Mouse (Mus musculus): ENCODE results near the gene Plekhg3. TPM values are rescaled to one million over a fixed set of nuclear protein-coding genes. Genes with fewer than 3 reads are reported as not detected.

The Plekhg3 gene
- polyA plus RNA-seq, 1 experiment from 2014 or later = 2.1 TPM

DNA sequence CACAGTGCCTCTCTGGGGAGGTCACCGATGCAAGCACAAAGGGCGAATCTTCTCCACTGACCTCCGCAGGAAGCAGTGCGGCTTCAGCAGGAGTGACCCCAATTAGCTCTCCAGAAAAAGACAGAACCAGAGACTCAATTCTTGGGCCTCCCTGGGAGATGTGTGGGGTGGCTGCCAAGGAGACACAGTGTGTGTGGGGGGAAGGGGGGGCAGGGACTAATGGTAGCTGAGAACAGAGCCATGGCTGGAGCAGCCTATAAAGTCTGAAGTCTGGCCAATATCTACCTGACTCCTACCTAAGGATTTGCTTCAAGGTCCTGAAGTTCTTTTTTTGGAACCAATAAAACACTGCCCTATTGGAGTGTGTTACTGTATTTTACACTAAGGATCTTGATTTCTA is 73.9 kb downstream of the Plekhg3 start:
- Histone ChIP-seq H3K27ac (replicated peaks; ENCODE audit: low read depth, low read length) (no peak overlapping the region), H3K4me2 (ENCODE audit: low read depth, low read length) (no peak overlapping the region), H3K9ac (replicated peaks; ENCODE audit: low read length) (no peak overlapping the region), H3K27me3 (ENCODE audit: control insufficient read depth, insufficient read depth, low read length) (no peaks in the 10 kb centered on the region), H3K36me3 (replicated peaks; ENCODE audit: control insufficient read depth, insufficient read depth, low read depth, low read length) (no peaks in the 10 kb centered on the region), H3K4me1 (ENCODE audit: control insufficient read depth, insufficient read depth, low read length) (no peaks in the 10 kb centered on the region), H3K9me3 (replicated peaks; ENCODE audit: control insufficient read depth, low read length) (no peaks in the 10 kb centered on the region), H3K4me3 (ENCODE audit: low read depth, low read length) (no peak overlapping the region)
- ATAC-seq (replicated peaks; ENCODE audit: insufficient number of reproducible peaks, low FRiP score, low TSS enrichment, low read depth) (no peak), DNase-seq (ENCODE audit: low spot score) (no peak)
- 46% methylated on average over 4 of the region's 4 CpGs for WGBS

- Histone ChIP-seq H3K36me3 (replicated peaks; ENCODE audit: control insufficient read depth, insufficient read depth, low read depth, low read length) (no peaks in the 10 kb centered on the region), H3K9ac (replicated peaks; ENCODE audit: low read length) (no peak overlapping the region), H3K4me1 (ENCODE audit: control insufficient read depth, insufficient read depth, low read length) (no peaks in the 10 kb centered on the region), H3K4me3 (ENCODE audit: low read depth, low read length) (no peak overlapping the region), H3K9me3 (replicated peaks; ENCODE audit: control insufficient read depth, low read length) (no peaks in the 10 kb centered on the region), H3K27me3 (ENCODE audit: control insufficient read depth, insufficient read depth, low read length) (no peaks in the 10 kb centered on the region), H3K4me2 (ENCODE audit: low read depth, low read length) (no peak overlapping the region), H3K27ac (replicated peaks; ENCODE audit: low read depth, low read length) (no peak overlapping the region)
- 62% methylated on average over 3 of the region's 3 CpGs for WGBS
- no peak for ATAC-seq (replicated peaks; ENCODE audit: insufficient number of reproducible peaks, low FRiP score, low TSS enrichment, low read depth)
- no peak for DNase-seq (ENCODE audit: low spot score)
Observed at GRCm38 (mm10) chr12:76605837-76606236, 75.1 kb downstream of the Plekhg3 start.

- Histone ChIP-seq H3K36me3 (replicated peaks; ENCODE audit: control insufficient read depth, insufficient read depth, low read depth, low read length) (no peaks in the 10 kb centered on the region), H3K27ac (replicated peaks; ENCODE audit: low read depth, low read length) (no peak overlapping the region), H3K4me3 (ENCODE audit: low read depth, low read length) (no peak overlapping the region), H3K4me2 (ENCODE audit: low read depth, low read length) (no peak overlapping the region), H3K27me3 (ENCODE audit: control insufficient read depth, insufficient read depth, low read length) (no peaks in the 10 kb centered on the region), H3K9me3 (replicated peaks; ENCODE audit: control insufficient read depth, low read length) (no peaks in the 10 kb centered on the region), H3K4me1 (ENCODE audit: control insufficient read depth, insufficient read depth, low read length) (no peaks in the 10 kb centered on the region), H3K9ac (replicated peaks; ENCODE audit: low read length) (no peak overlapping the region)
- DNase-seq (ENCODE audit: low spot score) (no peak), ATAC-seq (replicated peaks; ENCODE audit: insufficient number of reproducible peaks, low FRiP score, low TSS enrichment, low read depth) (no peak)
- 92% methylated on average over 11 of the region's 11 CpGs for WGBS
Observed at GRCm38 (mm10) chr12:76608241-76608640, 77.5 kb downstream of the Plekhg3 start.

DNA sequence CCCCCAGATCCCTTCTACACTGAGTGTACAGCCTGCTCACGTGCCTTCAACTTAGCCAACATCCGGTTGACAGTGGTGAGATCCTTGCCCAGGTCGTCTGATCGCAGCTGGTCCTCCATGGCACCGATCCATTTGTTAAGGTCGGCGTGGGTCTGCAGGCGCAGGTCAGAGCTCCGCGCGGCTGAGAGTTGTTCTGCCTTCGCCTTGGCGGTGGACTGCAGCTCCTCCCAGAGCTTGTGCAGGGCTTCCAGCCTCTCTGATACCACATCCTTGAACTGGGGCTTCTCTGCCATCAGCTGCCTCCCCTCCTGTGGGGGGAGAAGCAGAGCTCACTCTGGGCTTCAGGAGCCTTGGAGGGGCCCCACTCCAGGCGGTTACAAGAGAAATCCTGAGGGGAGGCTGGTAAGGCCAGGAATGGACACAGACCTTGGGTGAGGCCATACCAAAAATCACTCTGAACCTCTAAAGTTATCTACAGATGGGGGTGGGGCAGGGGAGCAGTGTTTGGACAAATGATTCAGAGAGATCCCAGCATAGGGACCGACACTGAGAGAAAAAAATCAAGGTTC is 78.4 kb downstream of the Plekhg3 start:
- 73% methylated on average over 15 of the region's 15 CpGs for WGBS
- ATAC-seq (replicated peaks; ENCODE audit: insufficient number of reproducible peaks, low FRiP score, low TSS enrichment, low read depth) (no peak), DNase-seq (ENCODE audit: low spot score) (no peak)
- H3K4me2 ChIP-seq (ENCODE audit: low read depth, low read length) = no peak overlapping the region
- no peaks in the 10 kb centered on the region for H3K4me1 ChIP-seq (ENCODE audit: control insufficient read depth, insufficient read depth, low read length)
- no peak overlapping the region for H3K9ac ChIP-seq (replicated peaks; ENCODE audit: low read length)
- H3K4me3 ChIP-seq (ENCODE audit: low read depth, low read length) = no peak overlapping the region
- H3K9me3 ChIP-seq (replicated peaks; ENCODE audit: control insufficient read depth, low read length) = no peaks in the 10 kb centered on the region
- H3K27ac ChIP-seq (replicated peaks; ENCODE audit: low read depth, low read length) = no peak overlapping the region
- H3K27me3 ChIP-seq (ENCODE audit: control insufficient read depth, insufficient read depth, low read length) = no peaks in the 10 kb centered on the region
- H3K36me3 ChIP-seq (replicated peaks; ENCODE audit: control insufficient read depth, insufficient read depth, low read depth, low read length) = no peaks in the 10 kb centered on the region

DNA sequence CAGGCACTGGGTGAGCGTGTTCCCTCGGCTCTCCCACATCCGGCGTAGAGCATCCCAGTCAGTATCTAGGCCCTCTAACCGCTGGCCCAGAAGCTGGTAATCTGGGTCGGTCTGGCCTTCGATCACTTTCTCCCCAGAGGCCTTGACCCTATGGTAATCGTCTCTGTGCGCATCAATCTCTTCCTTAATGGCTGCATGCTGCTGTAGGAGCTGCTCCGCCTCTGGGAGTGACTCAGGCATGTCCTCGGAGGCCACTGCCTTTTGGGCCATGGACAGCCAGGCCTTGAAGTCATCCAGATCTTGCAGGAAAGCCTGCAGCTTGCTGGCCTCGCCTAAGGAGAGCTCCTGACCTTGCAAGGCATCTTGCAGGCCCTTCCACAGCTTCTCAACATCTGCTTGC is 81.9 kb downstream of the Plekhg3 start:
- Histone ChIP-seq H3K9ac (replicated peaks; ENCODE audit: low read length) (no peak overlapping the region), H3K9me3 (replicated peaks; ENCODE audit: control insufficient read depth, low read length) (no peaks in the 10 kb centered on the region), H3K4me3 (ENCODE audit: low read depth, low read length) (no peak overlapping the region), H3K36me3 (replicated peaks; ENCODE audit: control insufficient read depth, insufficient read depth, low read depth, low read length) (no peaks in the 10 kb centered on the region), H3K27ac (replicated peaks; ENCODE audit: low read depth, low read length) (no peak overlapping the region), H3K27me3 (ENCODE audit: control insufficient read depth, insufficient read depth, low read length) (no peaks in the 10 kb centered on the region), H3K4me1 (ENCODE audit: control insufficient read depth, insufficient read depth, low read length) (no peaks in the 10 kb centered on the region), H3K4me2 (ENCODE audit: low read depth, low read length) (no peak overlapping the region)
- no peak for DNase-seq (ENCODE audit: low spot score)
- no peak for ATAC-seq (replicated peaks; ENCODE audit: insufficient number of reproducible peaks, low FRiP score, low TSS enrichment, low read depth)
- WGBS = 88% methylated on average over 12 of the region's 12 CpGs

GRCm38 (mm10) chr12:76614868-76615579 is 84.3 kb downstream of the Plekhg3 start:
- WGBS = 67% methylated on average over 12 of the region's 12 CpGs
- Histone ChIP-seq H3K27me3 (ENCODE audit: control insufficient read depth, insufficient read depth, low read length) (no peaks in the 10 kb centered on the region), H3K9ac (replicated peaks; ENCODE audit: low read length) (no peak overlapping the region), H3K4me1 (ENCODE audit: control insufficient read depth, insufficient read depth, low read length) (no peaks in the 10 kb centered on the region), H3K27ac (replicated peaks; ENCODE audit: low read depth, low read length) (no peak overlapping the region), H3K9me3 (replicated peaks; ENCODE audit: control insufficient read depth, low read length) (no peaks in the 10 kb centered on the region), H3K4me3 (ENCODE audit: low read depth, low read length) (no peak overlapping the region), H3K4me2 (ENCODE audit: low read depth, low read length) (no peak overlapping the region), H3K36me3 (replicated peaks; ENCODE audit: control insufficient read depth, insufficient read depth, low read depth, low read length) (no peaks in the 10 kb centered on the region)
- no peak for DNase-seq (ENCODE audit: low spot score)
- ATAC-seq (replicated peaks; ENCODE audit: insufficient number of reproducible peaks, low FRiP score, low TSS enrichment, low read depth) = no peak

GRCm38 (mm10) chr12:76615580-76615937 is 84.9 kb downstream of the Plekhg3 start:
- Histone ChIP-seq H3K4me2 (ENCODE audit: low read depth, low read length) (no peak overlapping the region), H3K36me3 (replicated peaks; ENCODE audit: control insufficient read depth, insufficient read depth, low read depth, low read length) (no peaks in the 10 kb centered on the region), H3K9me3 (replicated peaks; ENCODE audit: control insufficient read depth, low read length) (no peaks in the 10 kb centered on the region), H3K27ac (replicated peaks; ENCODE audit: low read depth, low read length) (no peak overlapping the region), H3K9ac (replicated peaks; ENCODE audit: low read length) (no peak overlapping the region), H3K27me3 (ENCODE audit: control insufficient read depth, insufficient read depth, low read length) (no peaks in the 10 kb centered on the region), H3K4me3 (ENCODE audit: low read depth, low read length) (no peak overlapping the region), H3K4me1 (ENCODE audit: control insufficient read depth, insufficient read depth, low read length) (no peaks in the 10 kb centered on the region)
- WGBS = 81% methylated on average over 4 of the region's 4 CpGs
- no peak for DNase-seq (ENCODE audit: low spot score)
- ATAC-seq (replicated peaks; ENCODE audit: insufficient number of reproducible peaks, low FRiP score, low TSS enrichment, low read depth) = no peak

DNA sequence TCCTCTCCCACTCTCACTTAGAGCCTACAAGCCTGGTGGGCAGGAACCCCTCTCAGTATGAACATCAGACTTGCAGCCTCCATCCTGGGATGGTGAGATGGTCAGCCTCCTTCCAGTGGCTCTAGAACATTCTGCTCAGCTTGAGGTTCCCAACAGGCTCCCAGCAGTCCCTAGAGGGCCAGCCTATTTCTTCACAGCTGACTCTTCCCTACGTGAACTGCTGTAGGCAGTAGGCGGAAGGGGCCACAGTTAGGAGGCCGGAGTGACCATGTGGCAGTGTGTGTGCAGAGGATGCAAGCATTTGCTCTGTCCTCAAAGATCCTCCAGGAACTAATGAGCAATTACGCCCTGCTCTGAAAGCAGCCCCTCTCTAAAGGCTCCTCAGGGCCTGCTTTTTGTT is 87.5 kb downstream of the Plekhg3 start:
- Histone ChIP-seq H3K9ac (replicated peaks; ENCODE audit: low read length) (no peak overlapping the region), H3K9me3 (replicated peaks; ENCODE audit: control insufficient read depth, low read length) (no peaks in the 10 kb centered on the region), H3K36me3 (replicated peaks; ENCODE audit: control insufficient read depth, insufficient read depth, low read depth, low read length) (no peaks in the 10 kb centered on the region), H3K27me3 (ENCODE audit: control insufficient read depth, insufficient read depth, low read length) (no peaks in the 10 kb centered on the region), H3K4me3 (ENCODE audit: low read depth, low read length) (no peak overlapping the region), H3K4me2 (ENCODE audit: low read depth, low read length) (no peak overlapping the region), H3K27ac (replicated peaks; ENCODE audit: low read depth, low read length) (no peak overlapping the region), H3K4me1 (ENCODE audit: control insufficient read depth, insufficient read depth, low read length) (no peaks in the 10 kb centered on the region)
- ATAC-seq (replicated peaks; ENCODE audit: insufficient number of reproducible peaks, low FRiP score, low TSS enrichment, low read depth) (no peak), DNase-seq (ENCODE audit: low spot score) (no peak)
- WGBS = 73% methylated on average over 4 of the region's 4 CpGs
